Mouse (Mus musculus) urinary bladder, adult 18-20 months (tissue): ENCODE measurements at regions not wholly inside any gene's neighbourhood (a gene's known extent, or its start where the extent isn't known, plus 50 kb on each side); places are given as distances from the start of the nearest gene placed in this dataset.

ENCODE experiments used
- DNase-seq, 2 experiments: peaks; one replicate each; pipeline ENCODE4 v3.0.0; 2022; ENCODE audit warnings: low spot score in 2 of 2, mixed read lengths in 2 of 2

DNA sequence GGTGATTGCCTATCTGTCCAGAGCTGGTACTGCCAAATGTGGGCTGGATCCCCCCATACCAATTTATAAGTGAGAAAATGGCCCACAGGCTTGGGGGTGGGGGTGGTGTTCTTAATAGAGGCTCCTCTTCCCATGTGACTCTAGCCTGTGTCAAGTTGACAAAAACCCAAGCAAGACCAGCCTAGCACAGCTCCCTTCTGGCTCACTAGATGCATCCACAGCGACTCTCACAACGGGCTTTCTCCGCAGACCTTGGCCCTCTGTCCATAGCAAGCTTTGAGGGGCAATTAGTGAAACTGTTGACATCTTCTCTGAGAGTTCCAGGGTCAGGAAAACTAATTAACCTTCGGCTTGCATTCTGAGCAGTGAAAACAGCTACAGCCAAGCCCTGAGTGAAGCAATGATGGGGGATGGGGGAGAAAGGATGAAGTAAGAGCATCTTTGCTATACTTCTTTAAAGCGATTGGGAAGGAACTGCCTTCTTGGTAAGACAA, 281.3 kb downstream of the Cdh26 start:
- no peak for DNase-seq

DNA sequence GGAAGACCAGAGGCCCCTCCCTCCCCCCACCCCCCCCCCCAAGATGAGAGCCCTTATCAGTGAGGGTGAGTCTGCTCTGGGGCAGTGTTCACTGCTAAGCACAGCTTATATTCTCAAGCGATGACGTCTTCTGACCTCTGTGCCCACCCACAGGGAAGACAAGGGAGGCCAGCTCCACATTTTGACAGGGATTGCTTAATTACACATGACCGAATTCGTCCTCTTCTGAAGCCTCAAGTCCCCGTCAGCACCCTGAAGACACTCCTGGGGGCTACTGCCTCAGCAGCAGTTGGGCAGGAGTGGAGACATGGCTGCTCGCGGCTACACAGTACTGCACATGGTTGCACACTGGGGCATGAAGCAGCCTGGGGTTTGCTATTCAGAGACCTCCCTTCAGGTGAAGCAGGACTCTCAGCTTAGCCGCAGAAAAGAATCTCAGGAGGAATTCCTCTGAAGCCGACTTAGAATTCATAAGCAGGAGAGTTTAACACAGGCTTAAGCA, 282.1 kb downstream of the Cdh26 start:
- DNase-seq: no peak

- DNase-seq: no peak
Observed at GRCm38 (mm10) chr2:178715500-178716245, 285.3 kb downstream of the Cdh26 start.

DNA sequence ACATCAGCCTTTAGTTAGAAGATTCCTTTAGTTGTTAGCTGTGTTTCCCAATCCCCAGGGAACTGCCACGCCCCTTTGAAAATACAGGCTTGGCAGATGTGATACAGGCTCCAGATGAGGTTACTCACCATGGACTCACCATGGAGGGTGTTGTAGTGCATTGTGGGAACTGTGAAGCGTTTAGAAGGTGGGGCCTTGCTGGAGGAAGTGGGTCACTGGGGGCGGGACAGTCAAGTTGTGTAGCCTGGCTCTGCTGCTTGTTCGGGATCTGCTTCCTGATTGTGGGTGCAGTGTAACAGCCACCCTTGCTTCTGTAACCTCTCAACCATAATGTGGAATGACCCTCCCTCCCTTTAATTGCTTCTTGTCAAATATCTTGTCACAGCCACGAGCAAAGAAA, 287.7 kb downstream of the Cdh26 start:
- no peak for DNase-seq

- no peak for DNase-seq
Observed at GRCm38 (mm10) chr2:178723455-178723854, 293.1 kb downstream of the Cdh26 start.

- no peak for DNase-seq
Observed at GRCm38 (mm10) chr2:178724228-178724627, 293.9 kb downstream of the Cdh26 start.

GRCm38 (mm10) chr2:178727930-178728793, 297.8 kb downstream of the Cdh26 start:
- DNase-seq: peak in 1 of 2 experiments; percentile 6

DNA sequence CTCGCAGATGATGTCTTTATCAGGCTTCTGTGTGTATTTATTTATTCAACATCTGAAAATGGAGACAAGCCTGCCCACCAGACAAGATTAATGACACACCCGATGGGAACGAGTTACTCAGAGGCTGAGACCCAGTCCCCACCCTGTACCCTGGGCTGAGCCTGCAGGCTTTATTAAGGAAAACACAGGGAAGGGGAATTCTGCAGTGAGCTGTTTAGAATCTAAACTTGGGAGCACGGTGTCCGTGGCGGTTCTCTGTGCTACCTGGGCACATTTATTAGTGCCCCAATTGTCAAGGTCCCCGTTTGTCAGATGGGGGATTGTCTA, 298.4 kb downstream of the Cdh26 start:
- DNase-seq: peak in 1 of 2 experiments; percentile 10

DNA sequence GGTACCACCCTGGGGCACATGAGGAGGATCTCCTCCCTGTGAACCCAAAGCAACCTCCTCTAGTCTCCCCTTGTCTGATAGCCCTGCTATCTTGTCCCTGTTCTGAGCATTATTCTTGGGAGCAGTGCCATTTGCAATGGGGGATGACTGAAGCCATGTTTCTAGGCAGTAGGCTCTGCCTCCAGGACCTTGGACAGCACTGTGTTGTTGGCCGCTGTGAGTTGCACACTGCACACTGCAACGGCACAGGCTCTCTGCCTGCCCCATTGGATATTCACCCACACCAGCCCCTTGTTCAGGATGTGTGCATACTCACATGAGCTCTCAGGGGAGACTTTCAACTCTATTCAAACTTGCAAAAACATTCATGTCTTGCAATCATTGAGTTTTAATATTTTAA, 304.8 kb downstream of the Cdh26 start:
- DNase-seq: no peak

DNA sequence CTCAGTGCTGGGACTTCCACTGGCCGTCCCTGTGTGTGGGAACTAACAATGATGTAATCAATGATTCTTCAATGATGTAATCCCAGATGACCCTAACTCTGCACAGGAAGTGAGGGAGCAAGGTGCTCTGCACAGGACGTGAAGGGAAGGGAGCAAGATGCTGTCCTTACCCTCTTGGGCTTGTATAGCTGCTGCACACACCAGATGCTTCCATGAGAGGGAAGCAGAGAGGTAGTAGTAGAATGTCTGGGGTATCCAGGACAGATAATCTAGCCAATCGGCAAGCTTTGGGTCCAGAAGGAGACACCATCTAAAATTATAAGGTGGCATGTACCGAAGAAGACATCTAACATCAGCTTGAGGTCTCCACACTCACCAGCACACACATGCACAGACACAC, 314.3 kb downstream of the Cdh26 start:
- DNase-seq: no peak

DNA sequence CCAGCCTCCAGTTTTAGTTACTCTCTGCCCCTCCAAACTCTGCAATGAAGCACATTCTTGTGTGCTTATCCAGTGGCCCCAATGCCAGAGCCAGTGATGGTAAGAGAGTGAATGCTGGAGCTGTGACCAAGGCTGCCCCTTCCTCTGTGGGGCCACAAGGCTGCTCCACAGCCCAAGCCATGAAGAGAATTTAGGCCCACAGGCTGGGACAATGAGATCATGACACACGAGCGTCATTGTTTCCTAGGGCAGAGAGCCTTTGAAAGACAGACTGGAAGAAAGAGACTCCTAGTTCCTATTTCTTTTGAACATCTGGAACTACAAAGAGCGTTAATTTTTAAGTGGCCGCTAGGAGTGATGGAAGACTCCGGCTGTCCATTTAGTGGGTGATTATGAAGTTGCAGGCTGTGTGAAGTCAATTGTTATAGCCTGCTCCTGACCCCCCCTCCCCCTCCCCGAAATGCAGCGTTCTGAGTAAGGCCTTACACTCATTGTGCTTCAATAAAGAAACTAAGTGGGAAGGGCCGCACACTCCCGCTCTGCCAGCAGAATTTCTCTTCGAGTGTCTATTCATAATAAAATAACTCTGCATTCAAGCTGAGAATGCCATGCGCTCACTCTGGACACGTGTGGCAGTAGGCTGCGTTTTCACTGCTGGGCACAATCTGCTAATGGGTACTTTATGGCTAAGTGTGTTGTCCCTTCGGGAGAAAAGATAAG, 315.1 kb downstream of the Cdh26 start:
- no peak for DNase-seq

GRCm38 (mm10) chr2:178751247-178751646, 320.9 kb downstream of the Cdh26 start:
- no peak for DNase-seq

DNA sequence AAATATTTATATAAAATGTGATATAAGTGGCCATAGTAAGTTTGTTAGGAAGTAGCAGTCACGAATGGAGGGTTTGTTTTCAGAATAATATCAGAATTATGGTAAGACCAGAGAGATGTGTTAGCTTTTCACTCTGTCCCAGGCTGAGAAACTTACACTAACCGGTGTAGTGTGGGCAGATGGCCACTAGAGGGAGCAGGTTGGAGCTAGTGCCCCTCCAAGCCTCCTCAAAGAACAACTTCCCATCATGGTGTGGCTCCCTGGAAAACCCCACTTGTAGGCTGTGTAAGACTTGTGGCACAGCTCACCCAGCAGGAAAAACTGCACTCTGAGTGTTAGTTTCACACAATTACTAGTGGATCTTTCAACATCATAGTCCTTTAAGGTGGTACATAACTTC, 328.0 kb downstream of the Cdh26 start:
- DNase-seq: peak; percentile 20 to 23

DNA sequence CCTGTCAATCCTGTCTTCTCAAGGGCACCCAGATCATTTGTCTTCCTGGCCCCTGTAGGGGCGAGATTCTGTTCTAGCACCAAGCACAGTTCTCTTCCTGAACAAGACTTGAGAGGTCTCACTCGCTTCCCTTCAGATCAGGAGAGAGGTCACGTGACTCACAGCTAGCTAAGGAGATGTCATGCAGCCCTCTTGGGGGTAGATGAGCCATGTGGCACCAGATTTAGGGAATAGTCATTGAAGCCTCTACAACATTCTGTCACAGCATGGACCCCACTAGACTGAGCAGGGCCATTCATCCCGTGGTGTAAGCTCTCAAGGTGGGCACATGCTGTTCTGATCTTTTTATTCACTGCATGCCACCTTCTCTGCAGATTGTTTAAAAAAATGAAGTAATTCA, 338.2 kb downstream of the Cdh26 start:
- DNase-seq: no peak

GRCm38 (mm10) chr2:178769001-178769400, 338.7 kb downstream of the Cdh26 start:
- DNase-seq: no peak

- no peak for DNase-seq
Observed at GRCm38 (mm10) chr2:178771435-178771834, 341.1 kb downstream of the Cdh26 start.

GRCm38 (mm10) chr2:178771881-178772280, 341.6 kb downstream of the Cdh26 start:
- no peak for DNase-seq

DNA sequence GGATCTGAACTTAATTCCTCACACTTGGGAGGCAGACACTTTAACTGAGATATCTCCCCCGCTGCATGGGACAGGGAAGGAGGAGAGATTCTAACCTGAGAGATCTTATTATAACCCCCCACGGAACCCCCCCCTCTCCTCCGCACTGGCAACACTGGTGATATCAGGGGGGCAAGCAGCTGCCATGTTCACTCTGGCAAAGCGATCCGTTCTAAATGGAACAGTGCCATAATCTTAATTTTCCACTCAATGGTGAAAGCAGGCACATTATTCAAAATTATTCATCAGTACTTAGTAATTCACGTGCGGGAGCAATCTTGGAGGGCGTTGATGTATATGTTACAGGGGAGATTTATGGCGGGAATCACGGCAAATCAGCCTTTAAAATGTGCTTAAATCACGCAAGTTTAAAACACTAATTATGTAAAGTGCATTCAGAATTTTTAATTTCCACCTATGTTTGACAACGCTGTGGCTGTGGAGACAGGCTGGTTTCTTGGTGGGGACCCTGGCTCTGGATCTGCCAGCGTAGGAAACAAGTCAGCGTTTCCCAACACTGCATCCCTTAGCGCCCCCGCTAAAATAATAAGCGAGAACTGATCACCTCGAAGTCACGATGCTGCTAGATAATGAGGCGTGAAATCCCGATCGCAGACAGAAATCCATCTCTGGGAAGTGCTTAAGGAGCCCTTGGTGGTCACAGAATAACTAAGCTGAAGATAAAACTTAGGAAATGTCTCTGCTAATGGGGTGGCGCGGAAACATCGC, 354.7 kb downstream of the Cdh26 start:
- DNase-seq: no peak

DNA sequence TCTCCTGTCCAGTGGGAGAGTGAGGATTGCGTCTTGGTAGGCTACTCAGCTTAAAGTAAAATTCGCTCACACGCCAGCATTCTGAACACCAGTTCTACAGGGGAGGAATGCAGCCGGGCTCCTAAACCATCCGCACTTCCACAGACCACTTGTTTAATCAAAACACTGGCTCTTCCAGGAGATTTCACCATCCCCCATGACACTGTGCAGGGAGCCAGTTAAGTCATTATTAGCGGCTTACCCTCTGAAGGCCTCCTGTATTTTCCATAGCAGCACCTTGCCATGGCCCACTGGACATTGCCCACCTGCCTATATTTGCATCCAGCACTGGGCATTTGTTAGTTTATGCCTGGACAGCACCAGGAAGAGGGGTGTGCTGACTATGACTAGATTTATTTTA, 355.5 kb downstream of the Cdh26 start:
- DNase-seq: no peak

DNA sequence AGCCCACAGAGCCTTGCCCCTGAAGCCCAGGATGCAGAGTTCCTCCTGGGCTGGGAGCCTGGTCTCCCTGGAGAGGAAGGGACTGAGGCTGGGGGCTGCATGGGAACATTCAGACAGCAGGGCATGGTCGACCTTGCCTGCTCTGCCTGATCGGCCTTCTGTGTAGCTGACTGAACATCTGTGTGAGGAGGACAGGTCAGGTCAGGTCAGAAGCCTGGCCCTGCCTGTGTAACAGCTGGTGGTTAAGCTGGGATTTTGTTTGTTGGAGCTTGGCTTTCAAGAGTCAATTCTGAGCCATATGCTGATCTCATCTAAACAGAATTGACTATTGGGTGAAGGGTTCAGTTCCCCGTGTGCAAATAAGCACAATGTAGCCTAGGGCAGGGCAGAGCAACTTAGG, 365.5 kb downstream of the Cdh26 start:
- DNase-seq: no peak

GRCm38 (mm10) chr2:178801464-178801863, 371.1 kb downstream of the Cdh26 start:
- no peak for DNase-seq
